Mouse (Mus musculus): Measurements from ENCODE around the gene Slc7a14. TPM values are rescaled to one million over a fixed set of nuclear protein-coding genes. Genes with fewer than 3 reads are reported as not detected.
A peak's percentile ranks its signal among the peaks of the same experiment; 100 is the strongest.

Gene Slc7a14
- 0.17 and 0.24 TPM in 2 replicates for polyA plus RNA-seq (2016; fragmentation: Nextera tagmentation; extraction: Ambion mirVana)

- Histone ChIP-seq H3K36me3 (no peaks in the 10 kb centered on the region), H3K9ac (no peak within 1 kb of the TSS; the same call in 1 of the 2 replicates), H3K27me3 (peaks cover 37% of the 10 kb centered on the region), H3K4me1 (peaks cover 3% of the 10 kb centered on the region; the same call in 1 of the 2 replicates), H3K4me2 (replicated peaks) (peak within 1 kb of the TSS; percentile 43), H3K27ac (no peak within 1 kb of the TSS), H3K9me3 (no peaks in the 10 kb centered on the region), H3K4me3 (peak within 1 kb of the TSS; percentile 28)
- WGBS = 2% methylated on average over 34 of the region's 38 CpGs
- ATAC-seq (ENCODE audit: insufficient number of reproducible peaks, insufficient read depth, low FRiP score, low TSS enrichment) = no peak
Observed at GRCm38 (mm10) chr3:31309934-31310787, at the start of gene Slc7a14. Slc7a14 (minus strand) TSS chr3:31310378.

DNA sequence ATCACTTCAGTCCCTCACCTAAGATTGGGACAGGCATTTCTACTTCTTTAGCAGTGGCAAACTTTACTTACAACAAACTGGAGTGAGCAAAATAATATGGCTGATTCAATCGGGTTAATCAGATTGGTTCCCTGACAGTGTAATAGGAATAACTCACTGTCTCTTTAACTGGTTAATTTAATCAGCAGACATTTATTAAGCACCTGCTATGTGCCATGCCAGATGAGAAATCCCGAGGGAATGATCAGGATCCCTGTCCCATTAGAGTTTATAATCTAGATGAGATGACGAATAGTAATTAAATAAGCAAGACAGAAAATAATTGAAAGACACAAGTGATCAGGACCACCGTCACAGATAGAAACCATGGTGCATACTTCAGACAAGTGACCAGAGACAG is 36.4 kb upstream of the Slc7a14 start:
- 82% methylated on average over 4 of the region's 4 CpGs for WGBS

GRCm38 (mm10) chr3:31345766-31346165 is 35.6 kb upstream of the Slc7a14 start:
- no peaks in the 10 kb centered on the region for H3K9me3 ChIP-seq
- no peaks in the 10 kb centered on the region for H3K36me3 ChIP-seq
- H3K9ac ChIP-seq = no peak overlapping the region
- H3K4me2 ChIP-seq (replicated peaks) = no peak overlapping the region
- no peak overlapping the region for H3K27ac ChIP-seq
- no peak for ATAC-seq (ENCODE audit: insufficient number of reproducible peaks, insufficient read depth, low FRiP score, low TSS enrichment)
- 76% methylated on average over 4 of the region's 4 CpGs for WGBS
- no peaks in the 10 kb centered on the region for H3K27me3 ChIP-seq
- H3K4me3 ChIP-seq = no peak overlapping the region
- no peaks in the 10 kb centered on the region for H3K4me1 ChIP-seq

More for the DNA sequence above, 36.4 kb upstream of the Slc7a14 start:
- Histone ChIP-seq H3K36me3 (no peaks in the 10 kb centered on the region), H3K4me3 (no peak overlapping the region), H3K9me3 (no peaks in the 10 kb centered on the region), H3K4me1 (no peaks in the 10 kb centered on the region), H3K27ac (no peak overlapping the region), H3K27me3 (no peaks in the 10 kb centered on the region), H3K4me2 (replicated peaks) (no peak overlapping the region), H3K9ac (no peak overlapping the region)
- ATAC-seq (ENCODE audit: insufficient number of reproducible peaks, insufficient read depth, low FRiP score, low TSS enrichment) = no peak

DNA sequence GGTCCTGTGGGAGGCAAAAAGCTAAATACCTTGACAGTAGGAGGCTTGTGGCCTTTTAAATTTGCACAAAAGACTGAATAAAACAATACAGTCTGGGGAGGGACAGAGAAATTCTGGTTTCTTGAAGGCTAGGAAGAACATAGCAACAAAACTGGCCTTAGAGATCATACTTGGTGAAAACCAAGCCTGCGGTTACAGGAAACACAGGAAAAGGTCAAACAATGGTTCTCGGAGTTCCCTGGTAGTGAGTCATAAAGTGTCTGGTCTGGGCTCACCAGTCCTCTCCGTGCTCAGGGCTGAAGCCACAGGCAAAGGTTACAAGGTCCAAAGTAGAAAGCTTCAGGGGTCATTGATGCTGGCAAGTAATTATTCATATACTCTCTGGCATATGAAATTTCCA is 29.1 kb upstream of the Slc7a14 start:
- H3K4me2 ChIP-seq (replicated peaks) = no peak overlapping the region
- H3K9me3 ChIP-seq = no peaks in the 10 kb centered on the region
- no peak overlapping the region for H3K27ac ChIP-seq
- H3K36me3 ChIP-seq = no peaks in the 10 kb centered on the region
- no peaks in the 10 kb centered on the region for H3K4me1 ChIP-seq
- no peak overlapping the region for H3K4me3 ChIP-seq
- ATAC-seq (ENCODE audit: insufficient number of reproducible peaks, insufficient read depth, low FRiP score, low TSS enrichment) = no peak
- WGBS = 62% methylated on average over 3 of the region's 3 CpGs
- H3K9ac ChIP-seq = no peak overlapping the region
- H3K27me3 ChIP-seq = no peaks in the 10 kb centered on the region

DNA sequence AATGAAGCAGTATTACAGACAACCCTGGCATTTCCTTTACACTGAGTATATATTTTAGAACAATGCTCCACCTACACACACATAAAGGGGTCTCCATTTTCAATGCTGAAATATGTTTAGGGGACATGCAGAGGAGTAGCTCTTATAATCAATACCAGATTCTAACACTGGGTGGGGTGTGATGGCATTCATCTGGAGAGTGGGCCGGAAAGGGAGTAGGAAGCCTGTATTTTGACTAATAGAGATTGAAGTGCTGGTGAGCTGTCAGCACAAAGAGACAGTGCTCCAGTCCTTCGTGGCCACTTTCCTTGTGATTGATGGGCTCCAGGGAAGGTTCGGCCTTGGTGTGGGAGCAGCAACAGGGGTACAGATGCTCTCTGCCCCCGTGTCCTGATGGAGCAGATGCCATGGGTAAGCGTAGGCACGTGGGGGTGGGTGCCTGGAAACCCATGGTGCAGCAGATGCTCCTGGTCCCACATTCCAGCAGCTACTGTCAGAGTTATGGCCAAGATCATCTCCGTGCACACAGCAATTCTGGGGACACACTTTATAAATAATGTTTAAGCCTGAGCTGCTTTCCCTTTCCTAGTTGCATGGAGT is 18.2 kb upstream of the Slc7a14 start:
- Histone ChIP-seq H3K36me3 (no peaks in the 10 kb centered on the region), H3K27me3 (no peaks in the 10 kb centered on the region), H3K9ac (no peak overlapping the region), H3K4me2 (replicated peaks) (no peak overlapping the region), H3K27ac (no peak overlapping the region), H3K9me3 (no peaks in the 10 kb centered on the region), H3K4me3 (no peak overlapping the region), H3K4me1 (no peaks in the 10 kb centered on the region)
- 64% methylated on average over 7 of the region's 7 CpGs for WGBS
- no peak for ATAC-seq (ENCODE audit: insufficient number of reproducible peaks, insufficient read depth, low FRiP score, low TSS enrichment)

- Histone ChIP-seq H3K9ac (no peak overlapping the region), H3K4me2 (replicated peaks) (no peak overlapping the region), H3K4me1 (no peaks in the 10 kb centered on the region), H3K27me3 (no peaks in the 10 kb centered on the region), H3K36me3 (no peaks in the 10 kb centered on the region), H3K9me3 (no peaks in the 10 kb centered on the region), H3K4me3 (no peak overlapping the region), H3K27ac (no peak overlapping the region)
- ATAC-seq (ENCODE audit: insufficient number of reproducible peaks, insufficient read depth, low FRiP score, low TSS enrichment) = no peak
- 93% methylated on average over 5 of the region's 5 CpGs for WGBS
Observed at GRCm38 (mm10) chr3:31327791-31328190, 17.6 kb upstream of the Slc7a14 start.

DNA sequence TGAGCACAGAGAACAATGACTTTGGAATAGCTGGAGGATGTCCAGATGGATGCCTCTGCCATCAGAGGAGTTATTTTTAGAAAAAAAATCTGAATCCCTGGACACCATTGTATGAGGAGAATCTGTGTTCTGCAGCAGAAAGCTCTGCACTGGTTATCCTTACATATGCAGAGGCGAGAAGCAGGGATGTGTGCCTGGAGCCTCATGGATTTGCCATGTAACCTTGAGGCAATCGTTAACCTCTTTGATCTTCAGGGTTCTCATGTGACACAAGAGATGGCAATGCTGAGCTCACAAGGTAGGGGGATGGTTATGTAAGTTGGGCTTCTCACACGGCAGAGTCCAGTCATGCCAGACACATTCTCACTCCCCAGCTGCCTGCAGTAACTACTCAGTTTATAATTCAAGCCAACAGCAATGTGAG is 14.1 kb upstream of the Slc7a14 start:
- WGBS = 31% methylated on average over 3 of the region's 3 CpGs
- no peak for ATAC-seq (ENCODE audit: insufficient number of reproducible peaks, insufficient read depth, low FRiP score, low TSS enrichment)
- Histone ChIP-seq H3K4me2 (replicated peaks) (no peak overlapping the region), H3K27ac (no peak overlapping the region), H3K36me3 (no peaks in the 10 kb centered on the region), H3K9me3 (no peaks in the 10 kb centered on the region), H3K9ac (no peak overlapping the region), H3K27me3 (no peaks in the 10 kb centered on the region), H3K4me1 (no peaks in the 10 kb centered on the region), H3K4me3 (no peak overlapping the region)

- peak overlapping the region; percentile 43 for H3K4me2 ChIP-seq (replicated peaks)
- peaks cover 3% of the 10 kb centered on the region; the same call in 1 of the 2 replicates for H3K4me1 ChIP-seq
- H3K4me3 ChIP-seq = peak overlapping the region; percentile 28
- no peaks in the 10 kb centered on the region for H3K36me3 ChIP-seq
- H3K27ac ChIP-seq = no peak overlapping the region
- WGBS = 3% methylated on average over 34 of the region's 36 CpGs
- peaks cover 37% of the 10 kb centered on the region for H3K27me3 ChIP-seq
- no peak overlapping the region; the same call in 1 of the 2 replicates for H3K9ac ChIP-seq
- ATAC-seq (ENCODE audit: insufficient number of reproducible peaks, insufficient read depth, low FRiP score, low TSS enrichment) = no peak
- no peaks in the 10 kb centered on the region for H3K9me3 ChIP-seq
Observed at GRCm38 (mm10) chr3:31309371-31309933, 726 bp downstream of the Slc7a14 start.

DNA sequence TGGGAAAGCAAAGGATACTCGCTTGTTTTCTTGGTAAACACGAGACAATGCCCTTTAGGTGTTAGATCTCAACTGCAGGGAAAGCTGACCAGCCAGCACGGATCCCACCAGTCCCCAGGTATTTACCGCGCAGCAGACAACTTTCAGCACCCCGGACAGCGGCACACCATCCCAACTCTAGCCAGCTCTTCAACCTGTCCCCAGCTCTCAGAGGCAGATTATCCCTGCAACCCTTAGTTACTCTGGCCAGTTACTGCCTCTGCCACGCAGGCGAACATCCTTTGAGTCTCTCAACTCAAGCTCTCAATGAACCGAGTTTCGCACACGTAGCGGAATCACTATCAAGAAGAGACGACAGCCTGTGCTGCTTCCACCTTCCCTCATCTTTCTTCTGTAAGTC is 1.3 kb downstream of the Slc7a14 start:
- no peaks in the 10 kb centered on the region for H3K9me3 ChIP-seq
- H3K4me1 ChIP-seq = peaks cover 3% of the 10 kb centered on the region; the same call in 1 of the 2 replicates
- ATAC-seq (ENCODE audit: insufficient number of reproducible peaks, insufficient read depth, low FRiP score, low TSS enrichment) = no peak
- no peak overlapping the region for H3K9ac ChIP-seq
- no peaks in the 10 kb centered on the region for H3K36me3 ChIP-seq
- WGBS = 3% methylated on average over 14 of the region's 14 CpGs
- peaks cover 37% of the 10 kb centered on the region for H3K27me3 ChIP-seq
- H3K4me2 ChIP-seq (replicated peaks) = peak overlapping the region; percentile 43
- H3K27ac ChIP-seq = no peak overlapping the region
- peak overlapping the region; percentile 28; the same call in 1 of the 2 replicates for H3K4me3 ChIP-seq

DNA sequence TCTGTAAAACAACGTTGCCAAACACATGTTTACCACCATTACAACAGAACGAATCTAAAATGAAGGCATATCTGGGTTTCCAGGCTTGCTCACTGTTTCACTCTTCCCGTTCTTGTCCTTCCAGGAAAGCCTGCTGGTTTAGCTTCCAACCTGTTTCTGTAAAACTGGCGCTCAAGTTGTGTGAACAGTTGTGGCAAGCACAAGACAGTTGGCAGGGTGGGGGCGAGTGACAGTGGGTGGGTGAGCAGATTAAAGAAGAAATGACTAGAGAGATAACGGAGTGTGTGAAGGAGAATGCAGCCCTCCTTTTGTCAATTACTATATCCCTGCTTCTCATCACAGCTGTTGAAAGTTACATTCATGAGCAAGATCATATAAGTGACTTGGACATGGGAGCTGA is 2.2 kb downstream of the Slc7a14 start:
- H3K9me3 ChIP-seq = no peaks in the 10 kb centered on the region
- peaks cover 37% of the 10 kb centered on the region for H3K27me3 ChIP-seq
- H3K4me2 ChIP-seq (replicated peaks) = no peak overlapping the region
- WGBS = 81% methylated on average over 6 of the region's 6 CpGs
- no peak overlapping the region for H3K27ac ChIP-seq
- H3K4me3 ChIP-seq = no peak overlapping the region
- no peaks in the 10 kb centered on the region for H3K36me3 ChIP-seq
- H3K4me1 ChIP-seq = peaks cover 3% of the 10 kb centered on the region; the same call in 1 of the 2 replicates
- no peak for ATAC-seq (ENCODE audit: insufficient number of reproducible peaks, insufficient read depth, low FRiP score, low TSS enrichment)
- H3K9ac ChIP-seq = no peak overlapping the region

- Histone ChIP-seq H3K4me1 (no peaks in the 10 kb centered on the region), H3K27ac (no peak overlapping the region), H3K27me3 (no peaks in the 10 kb centered on the region), H3K4me3 (no peak overlapping the region), H3K4me2 (replicated peaks) (no peak overlapping the region), H3K36me3 (no peaks in the 10 kb centered on the region), H3K9me3 (no peaks in the 10 kb centered on the region), H3K9ac (no peak overlapping the region)
- ATAC-seq (ENCODE audit: insufficient number of reproducible peaks, insufficient read depth, low FRiP score, low TSS enrichment) = no peak
- WGBS = 63% methylated on average over 11 of the region's 11 CpGs
Observed at GRCm38 (mm10) chr3:31291673-31292602, 18.2 kb downstream of the Slc7a14 start.

All from embryonic facial prominence, embryonic 12.5 days (tissue).